In genomic region chr10:62231395-62231732, GRCm38 (mm10) we compare ENCODE assay signal across 7 mouse cellular contexts. TPM values are rescaled to one million over a fixed set of nuclear protein-coding genes. Genes with fewer than 3 reads are reported as not detected.
DNase-seq lines count a peak whose midpoint lies in the region; ATAC-seq lines count a peak whose summit lies in the region.

No protein-coding gene starts in this region.

- peaks cover 16% of the 10 kb centered on the region for H3K4me1 ChIP-seq in lung, embryonic 16.5 days (replicated peaks; ENCODE audit: control insufficient read depth, insufficient read depth, low read length)
- peaks cover 10% of the 10 kb centered on the region for H3K4me1 ChIP-seq in forebrain, embryonic 12.5 days
- H3K4me1 ChIP-seq in limb, embryonic 13.5 days = peaks cover 6% of the 10 kb centered on the region
- peaks cover 20% of the 10 kb centered on the region; the same call in 1 of the 2 replicates for H3K4me1 ChIP-seq in stomach, embryonic 15.5 days

- WGBS in lung, embryonic 16.5 days = under 1% methylated on average over 13 of the region's 13 CpGs
- WGBS in forebrain, embryonic 12.5 days = 2% methylated on average over 13 of the region's 13 CpGs
- WGBS in limb, embryonic 13.5 days = 4% methylated on average over 13 of the region's 13 CpGs
- WGBS in stomach, embryonic 15.5 days = 2% methylated on average over 13 of the region's 13 CpGs

- 0 out of 2 replicates have a peak overlapping the region, but pooled peaks have one; percentile 42 for H3K9ac ChIP-seq in lung, embryonic 16.5 days (ENCODE audit: low read length)
- peak overlapping the region; percentile 69 for H3K9ac ChIP-seq in forebrain, embryonic 12.5 days
- H3K9ac ChIP-seq in limb, embryonic 13.5 days = no peak overlapping the region
- H3K9ac ChIP-seq in stomach, embryonic 15.5 days = no peak overlapping the region

- no peak overlapping the region for H3K27ac ChIP-seq in lung, embryonic 16.5 days (ENCODE audit: low read length)
- H3K27ac ChIP-seq in forebrain, embryonic 12.5 days = no peak overlapping the region
- H3K27ac ChIP-seq in limb, embryonic 13.5 days = no peak overlapping the region
- peak overlapping the region; percentile 6; the same call in 1 of the 2 replicates for H3K27ac ChIP-seq in stomach, embryonic 15.5 days

- no peak for DNase-seq in lung, postnatal 10 days
- DNase-seq in left cerebral cortex, postnatal 4 days = no peak
- no peak for DNase-seq in ovary, adult 18-20 months (ENCODE audit: low spot score)

- no peaks in the 10 kb centered on the region for H3K36me3 ChIP-seq in lung, embryonic 16.5 days (ENCODE audit: control insufficient read depth, insufficient read depth, low read length)
- no peaks in the 10 kb centered on the region for H3K36me3 ChIP-seq in forebrain, embryonic 12.5 days (replicated peaks)
- H3K36me3 ChIP-seq in limb, embryonic 13.5 days = no peaks in the 10 kb centered on the region
- H3K36me3 ChIP-seq in stomach, embryonic 15.5 days = no peaks in the 10 kb centered on the region

- H3K4me2 ChIP-seq in lung, embryonic 16.5 days (ENCODE audit: low read depth, low read length) = peak overlapping the region; percentile 79
- H3K4me2 ChIP-seq in forebrain, embryonic 12.5 days = peak overlapping the region; percentile 75
- H3K4me2 ChIP-seq in limb, embryonic 13.5 days (replicated peaks) = peak overlapping the region; percentile 93
- peak overlapping the region; percentile 96 for H3K4me2 ChIP-seq in stomach, embryonic 15.5 days

- no peaks in the 10 kb centered on the region for H3K9me3 ChIP-seq in lung, embryonic 16.5 days (ENCODE audit: control insufficient read depth, low read length)
- no peaks in the 10 kb centered on the region for H3K9me3 ChIP-seq in forebrain, embryonic 12.5 days
- H3K9me3 ChIP-seq in limb, embryonic 13.5 days = no peaks in the 10 kb centered on the region
- H3K9me3 ChIP-seq in stomach, embryonic 15.5 days = no peaks in the 10 kb centered on the region

- H3K27me3 ChIP-seq in lung, embryonic 16.5 days (ENCODE audit: control insufficient read depth, insufficient read depth, low read depth, low read length) = no peaks in the 10 kb centered on the region
- H3K27me3 ChIP-seq in forebrain, embryonic 12.5 days = peaks cover 23% of the 10 kb centered on the region
- no peaks in the 10 kb centered on the region for H3K27me3 ChIP-seq in limb, embryonic 13.5 days
- no peaks in the 10 kb centered on the region for H3K27me3 ChIP-seq in stomach, embryonic 15.5 days (replicated peaks)

- peak overlapping the region; percentile 71 for H3K4me3 ChIP-seq in lung, embryonic 16.5 days (ENCODE audit: low read length)
- H3K4me3 ChIP-seq in forebrain, embryonic 12.5 days (replicated peaks) = peak overlapping the region; percentile 60
- H3K4me3 ChIP-seq in limb, embryonic 13.5 days = peak overlapping the region; percentile 62
- H3K4me3 ChIP-seq in stomach, embryonic 15.5 days (replicated peaks) = peak overlapping the region; percentile 68

- no peak for ATAC-seq in lung, embryonic 16.5 days (ENCODE audit: low read depth)
- no peak; the same call in 1 of the 2 replicates for ATAC-seq in forebrain, embryonic 12.5 days (ENCODE audit: low FRiP score)
- peak; percentile 45; the same call in 1 of the 2 replicates for ATAC-seq in limb, embryonic 13.5 days (ENCODE audit: low FRiP score, low read depth)
- ATAC-seq in stomach, embryonic 15.5 days (ENCODE audit: insufficient read depth, low FRiP score, low read depth) = no peak

- intact Hi-C loops in left cerebral cortex, postnatal 4 days (cut with DNase I) = no loop called here

RNA-seq across cellular contexts. Expression of gene Tspan15, which starts 0.3 kb away (rescaled TPM):
- polyA plus RNA-seq in lung, embryonic 16.5 days (2015; fragmentation: Nextera tagmentation; extraction: Ambion mirVana) = 96.1 and 116 TPM in 2 replicates
- 11.7 and 13.7 TPM in 2 replicates for polyA plus RNA-seq in forebrain, embryonic 12.5 days (2016; fragmentation: Nextera tagmentation; extraction: Ambion mirVana)
- polyA plus RNA-seq in limb, embryonic 13.5 days (2015; fragmentation: Nextera tagmentation; extraction: Ambion mirVana) = 15.5 and 15.6 TPM in 2 replicates
- 57.6 and 58.4 TPM in 2 replicates for polyA plus RNA-seq in stomach, embryonic 15.5 days (2015; fragmentation: Nextera tagmentation; extraction: Ambion mirVana)
- 1 to 10 TPM; 5.1 to 6.0 TPM for total RNA-seq in left cerebral cortex, postnatal 4 days (2021)

RNA-seq across cellular contexts. Expression of gene Tacr2, which starts 20.9 kb away (rescaled TPM):
- 0.72 and 0.87 TPM in 2 replicates for polyA plus RNA-seq in lung, embryonic 16.5 days (2015; fragmentation: Nextera tagmentation; extraction: Ambion mirVana)
- polyA plus RNA-seq in forebrain, embryonic 12.5 days (2016; fragmentation: Nextera tagmentation; extraction: Ambion mirVana) = not detected in 2 replicates
- polyA plus RNA-seq in limb, embryonic 13.5 days (2015; fragmentation: Nextera tagmentation; extraction: Ambion mirVana) = not detected in 2 replicates
- polyA plus RNA-seq in stomach, embryonic 15.5 days (2015; fragmentation: Nextera tagmentation; extraction: Ambion mirVana) = 0.62 and 0.64 TPM in 2 replicates
- not detected for total RNA-seq in left cerebral cortex, postnatal 4 days (2021)

Comparison
In these comparisons a context has a peak if more than half of its experiments do, and no peak if none do; other contexts are left out.
1. H3K9ac ChIP-seq: peak in lung, embryonic 16.5 days (single experiment) and forebrain, embryonic 12.5 days (single experiment); none in limb, embryonic 13.5 days (single experiment) and stomach, embryonic 15.5 days (single experiment).
2. Peak in every context shown above with its lines, with median percentiles within 50 percentile points of each other: H3K4me2 ChIP-seq and H3K4me3 ChIP-seq.